Mouse (Mus musculus) cerebellum, adult 8-10 months (tissue): ENCODE results near the gene Gm28044.
"Not testable (repeated sequence)": the region's sequence is repeated elsewhere in the genome, so short reads cannot be mapped to it uniquely, and the experiment has no call there.

ENCODE experiments used
- DNase-seq: peaks from one replicate; pipeline ENCODE4 v3.0.0; 2022

Gene Gm28044

GRCm38 (mm10) chr13:67360131-67360744 is at the start of gene Gm28044, which contains the start of gene Zfp953:
Gm28044 (minus strand) TSS chr13:67360536.
Zfp953 (minus strand) TSS chr13:67360605.
- peak; percentile 87 for DNase-seq

- DNase-seq: peak; percentile 63
Measured at GRCm38 (mm10) chr13:67399183-67399903, 39.0 kb upstream of the Gm28044 start, which contains the start of gene Zfp429. Zfp429 (minus strand) TSS chr13:67399819.

GRCm38 (mm10) chr13:67376255-67376654 is 15.9 kb upstream of the Gm28044 start:
- not testable (repeated sequence) for DNase-seq

DNA sequence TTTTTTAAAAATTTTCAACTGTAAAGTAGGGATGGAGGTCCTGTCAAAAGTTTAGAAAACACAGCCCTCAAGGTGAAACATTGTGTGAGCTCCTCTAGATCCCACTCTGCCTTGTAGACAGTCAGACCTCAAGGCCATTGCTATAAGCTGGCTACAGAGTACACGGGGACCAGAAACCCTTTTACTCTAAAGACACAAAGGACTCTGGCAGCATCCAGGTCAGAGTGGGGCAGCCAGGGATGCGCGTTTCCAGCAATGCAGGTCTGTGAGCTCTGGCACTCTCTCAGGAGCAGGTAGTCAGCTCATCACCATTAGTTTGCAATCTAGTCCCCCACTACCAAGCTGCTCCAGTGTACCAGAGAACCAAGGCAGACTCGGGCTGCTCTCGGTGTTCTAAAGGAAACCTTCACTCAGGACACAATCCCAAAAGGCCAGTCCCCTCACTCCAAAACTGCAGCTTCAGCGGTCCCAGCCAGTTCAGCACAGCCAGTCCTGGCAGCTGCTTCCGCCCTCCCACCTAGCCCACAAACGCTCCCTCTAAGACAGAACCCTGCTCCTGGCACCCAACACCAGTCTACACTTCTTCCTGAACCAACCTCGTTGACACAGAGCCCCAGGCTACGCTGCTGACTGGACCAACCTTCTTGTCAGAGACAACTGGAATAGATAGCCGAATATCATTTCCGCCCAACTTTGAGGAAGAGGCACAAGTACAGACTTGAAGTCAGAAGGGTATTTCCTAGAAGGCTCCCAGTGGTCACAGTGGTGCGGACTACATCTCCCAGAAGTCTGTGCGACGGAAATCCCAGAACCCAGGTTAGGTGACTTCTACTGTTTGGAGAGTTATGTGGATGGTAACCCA is 14.9 kb upstream of the Gm28044 start, which contains the start of the genes Gm28041 and Zfp456:
Gene Gm28041, minus strand, starts transcription at position 684 of the 862 bp plus-strand sequence.
Gene Zfp456, minus strand, starts transcription at position 761 of the 862 bp plus-strand sequence.
- DNase-seq: not testable (repeated sequence)

- no peak for DNase-seq
Measured at GRCm38 (mm10) chr13:67351854-67352253, 8.5 kb downstream of the Gm28044 start.

DNA sequence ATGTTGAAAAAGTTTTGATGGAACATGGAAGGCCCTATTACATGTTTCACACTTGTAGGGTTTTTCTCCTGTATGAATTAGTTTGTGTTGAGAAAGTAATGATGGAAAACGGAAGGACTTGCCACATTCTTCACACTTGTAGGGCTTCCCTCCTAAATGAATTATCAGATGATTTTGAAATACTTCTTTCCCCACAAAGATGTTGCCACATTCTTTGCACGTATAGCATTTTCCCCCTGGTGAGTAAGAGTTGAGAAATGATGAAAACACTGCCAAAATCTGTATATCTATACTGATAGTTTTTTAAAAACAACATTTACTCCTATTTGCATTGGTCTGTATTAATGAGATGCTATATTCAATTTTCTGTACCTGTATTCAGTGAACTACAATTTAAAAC is 16.9 kb downstream of the Gm28044 start:
- DNase-seq: no peak

- no peak for DNase-seq
Measured at GRCm38 (mm10) chr13:67332877-67333276, 27.5 kb downstream of the Gm28044 start.

- DNase-seq: peak; percentile 69
Measured at GRCm38 (mm10) chr13:67332019-67332724, 28.2 kb downstream of the Gm28044 start, which contains the start of gene Zfp595. Zfp595 (minus strand) TSS chr13:67332570.

- DNase-seq: no peak
Measured at GRCm38 (mm10) chr13:67306718-67307117, 53.6 kb downstream of the Gm28044 start.

GRCm38 (mm10) chr13:67305822-67306672 is 54.3 kb downstream of the Gm28044 start, which contains the start of gene Zfp457:
Zfp457 (minus strand) TSS chr13:67306485.
- peak; percentile 88 for DNase-seq

- DNase-seq: no peak
Measured at GRCm38 (mm10) chr13:67278314-67278713, 82.0 kb downstream of the Gm28044 start, which contains the start of gene Zfp458. Zfp458 (minus strand) TSS chr13:67278466.

DNA sequence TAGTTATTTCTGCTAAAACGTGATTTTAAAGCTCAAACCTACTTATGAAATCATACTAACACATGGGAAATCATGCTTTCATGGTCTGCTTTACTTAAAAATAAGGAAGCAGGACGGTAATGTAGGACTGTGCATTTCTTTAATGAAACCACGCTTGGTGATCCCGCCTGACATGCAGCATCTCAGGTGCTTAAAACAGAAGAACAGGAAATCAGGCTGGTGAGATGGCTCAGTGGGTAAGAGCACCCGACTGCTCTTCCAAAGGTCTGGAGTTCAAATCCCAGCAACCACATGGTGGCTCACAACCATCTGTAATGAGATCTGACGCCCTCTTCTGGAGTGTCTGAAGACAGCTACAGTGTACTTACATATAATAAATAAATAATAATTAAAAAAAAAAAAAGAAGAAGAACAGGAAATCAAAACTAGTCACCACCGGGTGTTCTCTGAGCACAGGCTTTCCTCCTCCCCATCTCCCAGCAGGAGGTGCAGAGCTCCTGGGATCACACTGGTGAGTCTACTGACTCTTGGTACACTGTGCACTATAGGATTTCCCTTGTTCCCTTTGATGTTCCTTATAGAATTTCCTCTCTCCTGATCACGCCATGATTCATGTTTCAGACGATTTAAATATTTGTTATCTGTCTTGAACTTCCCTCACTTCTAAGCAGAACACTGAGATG is 90.8 kb downstream of the Gm28044 start:
- DNase-seq: not testable (repeated sequence)

DNA sequence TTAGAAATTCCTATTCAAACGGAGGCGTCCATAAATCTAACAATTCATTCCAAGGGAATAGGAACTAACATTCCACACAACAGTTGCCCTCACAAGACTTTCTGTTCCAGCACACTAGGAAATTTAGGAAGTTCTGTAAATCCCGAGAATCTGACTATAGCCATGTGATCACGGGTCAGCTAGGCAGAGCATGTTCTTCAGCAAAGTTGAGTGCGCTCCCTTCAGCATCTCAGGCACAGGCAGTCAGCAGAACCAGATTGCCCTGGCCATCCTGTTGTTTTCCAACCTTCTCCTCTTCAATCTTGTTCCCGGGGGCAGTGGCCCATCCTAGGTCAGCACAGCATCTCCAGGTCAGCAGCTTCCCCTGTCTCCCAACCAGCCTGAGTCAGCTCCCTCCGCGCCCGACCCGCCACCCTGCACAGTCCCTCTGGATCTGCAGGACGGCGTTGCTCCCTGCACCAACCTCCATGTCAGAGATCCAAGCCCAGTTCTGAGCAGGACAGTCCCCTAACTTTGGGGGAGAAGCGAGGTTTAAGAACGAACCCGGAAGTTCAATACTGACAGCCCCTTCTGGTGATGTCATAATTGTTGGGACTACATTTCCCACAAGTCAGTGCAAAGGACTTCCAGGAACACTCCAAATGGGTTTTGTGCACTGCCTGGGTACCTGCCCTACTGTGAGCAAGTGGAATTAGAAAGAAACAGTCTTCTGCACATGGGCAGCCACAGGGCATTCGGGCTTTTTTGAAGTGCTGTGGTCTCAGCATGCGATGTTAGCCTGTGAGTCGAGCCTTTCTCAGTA is 91.6 kb downstream of the Gm28044 start:
- peak; percentile 76 for DNase-seq
